Mouse (Mus musculus): Measurements from ENCODE around the gene Il25. TPM values are rescaled to one million over a fixed set of nuclear protein-coding genes. Genes with fewer than 3 reads are reported as not detected.

Gene Il25
- polyA plus RNA-seq, 1 experiment from 2014 or later, result not detected

- H3K27me3 ChIP-seq (replicated peaks; ENCODE audit: control insufficient read depth, insufficient read depth, low read length), result no peaks in the 10 kb centered on the region
- ATAC-seq, result no peak
- H3K4me3 ChIP-seq (ENCODE audit: low read depth, low read length), result no peak overlapping the region
- no peak overlapping the region for H3K4me2 ChIP-seq (replicated peaks; ENCODE audit: low read depth)
- H3K4me1 ChIP-seq (replicated peaks; ENCODE audit: control insufficient read depth, insufficient read depth, low read length), result no peaks in the 10 kb centered on the region
- H3K27ac ChIP-seq (ENCODE audit: low read depth, low read length), result no peak overlapping the region
- no peaks in the 10 kb centered on the region for H3K36me3 ChIP-seq (ENCODE audit: control insufficient read depth, insufficient read depth)
- no peaks in the 10 kb centered on the region for H3K9me3 ChIP-seq (ENCODE audit: control insufficient read depth)
- TF ChIP-seq CTCF (IDR thresholded peaks at IDR 0.05; ENCODE audit: low read depth), result no peak
- H3K9ac ChIP-seq (ENCODE audit: low read depth, low read length), result no peak overlapping the region
- WGBS, result 89% methylated on average over 6 of the region's 6 CpGs
Measured at GRCm38 (mm10) chr14:54974068-54974791, 41.7 kb downstream of the Il25 start.

- ATAC-seq, result no peak
- no peak for TF ChIP-seq CTCF (IDR thresholded peaks at IDR 0.05; ENCODE audit: low read depth)
- Histone ChIP-seq H3K27ac (ENCODE audit: low read depth, low read length) (no peak within 1 kb of the TSS), H3K9me3 (ENCODE audit: control insufficient read depth) (no peaks in the 10 kb centered on the region), H3K4me2 (replicated peaks; ENCODE audit: low read depth) (no peak within 1 kb of the TSS), H3K4me1 (replicated peaks; ENCODE audit: control insufficient read depth, insufficient read depth, low read length) (no peaks in the 10 kb centered on the region), H3K27me3 (replicated peaks; ENCODE audit: control insufficient read depth, insufficient read depth, low read length) (no peaks in the 10 kb centered on the region), H3K9ac (ENCODE audit: low read depth, low read length) (no peak within 1 kb of the TSS), H3K4me3 (ENCODE audit: low read depth, low read length) (no peak within 1 kb of the TSS), H3K36me3 (ENCODE audit: control insufficient read depth, insufficient read depth) (no peaks in the 10 kb centered on the region)
- WGBS, result 74% methylated on average over 1 of the region's 1 CpGs
Measured at GRCm38 (mm10) chr14:54976633-54977032, 44.1 kb downstream of the Il25 start, which contains the start of gene Gm17428. TSS of gene Gm17428 (plus strand) at chr14:54976933.

GRCm38 (mm10) chr14:54978664-54979063, 46.2 kb downstream of the Il25 start:
- Histone ChIP-seq H3K9ac (ENCODE audit: low read depth, low read length) (no peak overlapping the region), H3K9me3 (ENCODE audit: control insufficient read depth) (no peaks in the 10 kb centered on the region), H3K27me3 (replicated peaks; ENCODE audit: control insufficient read depth, insufficient read depth, low read length) (no peaks in the 10 kb centered on the region), H3K27ac (ENCODE audit: low read depth, low read length) (no peak overlapping the region), H3K36me3 (ENCODE audit: control insufficient read depth, insufficient read depth) (no peaks in the 10 kb centered on the region), H3K4me1 (replicated peaks; ENCODE audit: control insufficient read depth, insufficient read depth, low read length) (no peaks in the 10 kb centered on the region), H3K4me2 (replicated peaks; ENCODE audit: low read depth) (no peak overlapping the region), H3K4me3 (ENCODE audit: low read depth, low read length) (no peak overlapping the region)
- TF ChIP-seq CTCF (IDR thresholded peaks at IDR 0.05; ENCODE audit: low read depth), result no peak
- no peak for ATAC-seq
- 86% methylated on average over 8 of the region's 8 CpGs for WGBS

GRCm38 (mm10) chr14:54981934-54982333, 49.4 kb downstream of the Il25 start:
- 93% methylated on average over 7 of the region's 7 CpGs for WGBS
- H3K27me3 ChIP-seq (replicated peaks; ENCODE audit: control insufficient read depth, insufficient read depth, low read length), result no peaks in the 10 kb centered on the region

More at GRCm38 (mm10) chr14:54981934-54982333, 49.4 kb downstream of the Il25 start:
- Histone ChIP-seq H3K4me2 (replicated peaks; ENCODE audit: low read depth) (no peak overlapping the region), H3K27ac (ENCODE audit: low read depth, low read length) (no peak overlapping the region), H3K9me3 (ENCODE audit: control insufficient read depth) (no peaks in the 10 kb centered on the region), H3K4me3 (ENCODE audit: low read depth, low read length) (no peak overlapping the region), H3K9ac (ENCODE audit: low read depth, low read length) (no peak overlapping the region), H3K4me1 (replicated peaks; ENCODE audit: control insufficient read depth, insufficient read depth, low read length) (no peaks in the 10 kb centered on the region), H3K36me3 (ENCODE audit: control insufficient read depth, insufficient read depth) (no peaks in the 10 kb centered on the region)
- no peak for TF ChIP-seq CTCF (IDR thresholded peaks at IDR 0.05; ENCODE audit: low read depth)
- ATAC-seq, result no peak

MicroRNA genes within 50 kb of the gene (microRNA counts, 519-probe panel; counts per million panel counts)
- not detected for microRNA mmu-miR-208a
- microRNA mmu-miR-208b, result 3,139 counts per million, percentile 35 among the panel's probes with 10 or more counts

Small RNAs within 50 kb of the gene (microRNA-seq; reads per million reads assigned to microRNA genes)
- gene Mir208a (not detected), gene Mir208b (149 reads per million, percentile 53 among the genes with 10 or more reads in this experiment)

Other genes with a start within 250 kb of the Il25 start
- 75.5 and 76.8 TPM in 2 replicates for gene 1700123O20Rik, start 246.5 kb upstream of the Il25 start, polyA plus RNA-seq (2015; fragmentation: Nextera tagmentation; extraction: Ambion mirVana)
- gene Acin1, start 245.8 kb upstream of the Il25 start, polyA plus RNA-seq (2015; fragmentation: Nextera tagmentation; extraction: Ambion mirVana), result 49.9 and 57.4 TPM in 2 replicates
- 0.09 TPM in 1 of 2 replicates, not detected in the other for gene Gm29776, start 233.9 kb upstream of the Il25 start, polyA plus RNA-seq (2015; fragmentation: Nextera tagmentation; extraction: Ambion mirVana)
- not detected in 2 replicates for gene Cebpe, start 220.5 kb upstream of the Il25 start, polyA plus RNA-seq (2015; fragmentation: Nextera tagmentation; extraction: Ambion mirVana)
- gene Slc7a8, start 150.7 kb upstream of the Il25 start, polyA plus RNA-seq (2015; fragmentation: Nextera tagmentation; extraction: Ambion mirVana), result 34.2 and 36.9 TPM in 2 replicates
- gene Rnf212b, start 118.6 kb upstream of the Il25 start, polyA plus RNA-seq (2015; fragmentation: Nextera tagmentation; extraction: Ambion mirVana), result not detected in 2 replicates
- 6.0 and 7.3 TPM in 2 replicates for gene Homez, start 61.7 kb upstream of the Il25 start, polyA plus RNA-seq (2015; fragmentation: Nextera tagmentation; extraction: Ambion mirVana)
- gene Ppp1r3e, start 55.1 kb upstream of the Il25 start, polyA plus RNA-seq (2015; fragmentation: Nextera tagmentation; extraction: Ambion mirVana), result 3.8 and 4.1 TPM in 2 replicates
- 8.0 and 9.3 TPM in 2 replicates for gene Bcl2l2, start 49.3 kb upstream of the Il25 start, polyA plus RNA-seq (2015; fragmentation: Nextera tagmentation; extraction: Ambion mirVana)
- 1.8 and 1.9 TPM in 2 replicates for gene Gm20521, start 49.3 kb upstream of the Il25 start, polyA plus RNA-seq (2015; fragmentation: Nextera tagmentation; extraction: Ambion mirVana)
- gene Pabpn1, start 40.2 kb upstream of the Il25 start, polyA plus RNA-seq (2015; fragmentation: Nextera tagmentation; extraction: Ambion mirVana), result 60.9 and 64.1 TPM in 2 replicates
- 12.5 and 12.9 TPM in 2 replicates for gene Slc22a17, start 19.6 kb upstream of the Il25 start, polyA plus RNA-seq (2015; fragmentation: Nextera tagmentation; extraction: Ambion mirVana)
- 6.5 and 7.1 TPM in 2 replicates for gene Efs, start 6.6 kb upstream of the Il25 start, polyA plus RNA-seq (2015; fragmentation: Nextera tagmentation; extraction: Ambion mirVana)
- 1.1 and 2.1 TPM in 2 replicates for gene Cmtm5, start 3.6 kb downstream of the Il25 start, polyA plus RNA-seq (2015; fragmentation: Nextera tagmentation; extraction: Ambion mirVana)
- 0.53 TPM in 1 of 2 replicates, not detected in the other for gene Myh6, start 34.2 kb downstream of the Il25 start, polyA plus RNA-seq (2015; fragmentation: Nextera tagmentation; extraction: Ambion mirVana)
- gene Gm17428, start 44.2 kb downstream of the Il25 start, polyA plus RNA-seq (2015; fragmentation: Nextera tagmentation; extraction: Ambion mirVana), result not detected in 2 replicates
- gene Myh7, start 61.9 kb downstream of the Il25 start, polyA plus RNA-seq (2015; fragmentation: Nextera tagmentation; extraction: Ambion mirVana), result 3.9 and 5.6 TPM in 2 replicates
- gene Ngdn, start 82.8 kb downstream of the Il25 start, polyA plus RNA-seq (2015; fragmentation: Nextera tagmentation; extraction: Ambion mirVana), result 69.4 and 77.9 TPM in 2 replicates
- gene Zfhx2, start 159.6 kb downstream of the Il25 start, polyA plus RNA-seq (2015; fragmentation: Nextera tagmentation; extraction: Ambion mirVana), result 0.87 and 1.1 TPM in 2 replicates
- gene Thtpa, start 162.1 kb downstream of the Il25 start, polyA plus RNA-seq (2015; fragmentation: Nextera tagmentation; extraction: Ambion mirVana), result 7.5 and 8.8 TPM in 2 replicates
- 75.3 and 81.5 TPM in 2 replicates for gene Ap1g2, start 173.9 kb downstream of the Il25 start, polyA plus RNA-seq (2015; fragmentation: Nextera tagmentation; extraction: Ambion mirVana)
- 0.90 and 0.93 TPM in 2 replicates for gene Jph4, start 184.2 kb downstream of the Il25 start, polyA plus RNA-seq (2015; fragmentation: Nextera tagmentation; extraction: Ambion mirVana)